Mouse (Mus musculus): ENCODE data around the gene Dnah5.

DNA sequence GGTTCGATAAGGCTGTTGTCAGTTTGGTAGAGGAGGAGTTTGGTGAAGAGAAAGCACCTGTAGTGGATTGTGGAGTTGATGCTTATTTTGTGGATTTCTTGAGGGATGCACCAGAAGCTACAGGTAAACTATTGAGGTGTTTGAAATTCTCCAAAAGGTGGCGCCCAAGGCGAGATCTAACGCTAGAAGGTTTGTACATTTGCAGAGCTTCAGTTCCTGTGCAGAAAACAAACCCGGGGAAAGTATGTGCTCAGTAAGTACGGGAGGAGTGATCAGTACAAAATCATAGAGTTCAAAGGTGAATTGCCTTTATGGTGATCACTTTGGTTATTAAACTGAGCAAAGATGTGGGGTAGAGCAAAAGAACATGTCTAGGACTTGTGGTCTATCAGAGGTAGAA, 166.9 kb downstream of the Dnah5 start:
- TF ChIP-seq CTCF (IDR thresholded peaks at IDR 0.05) (no peak), POLR2A (IDR thresholded peaks at IDR 0.05; ENCODE audit: insufficient read depth, low read depth, low read length) (no peak)
